In genomic region chr11:5877921-5878526, GRCm38 (mm10) we compare ENCODE assay signal across 8 mouse cellular contexts. TPM values are rescaled to one million over a fixed set of nuclear protein-coding genes. Genes with fewer than 3 reads are reported as not detected.
A peak's percentile ranks its signal among the peaks of the same experiment; 100 is the strongest.
DNase-seq lines count a peak whose midpoint lies in the region; ATAC-seq and TF ChIP-seq lines count a peak whose summit lies in the region.

Gene Pold2, minus strand, starts transcription at chr11:5878292.

- DNase-seq in ES-E14 (ENCODE audit: low read depth, low spot score): peak; percentile 99
- peak; percentile 97 for DNase-seq in cerebellum, adult 11-12 months
- DNase-seq in heart, postnatal 25 days (ENCODE audit: low spot score): peak; percentile 97
- DNase-seq in layer of hippocampus, adult 18-20 months (ENCODE audit: low spot score in 2 of 2): peak; percentile 96 to 98
- peak; percentile 93 for DNase-seq in lung, adult 2 months
- DNase-seq in thymus, adult 18-20 months: peak; percentile 97

- peak within 1 kb of the TSS; percentile 63 for H3K4me2 ChIP-seq in forebrain, embryonic 15.5 days (replicated peaks)

- no peak for TF ChIP-seq CTCF in lung, adult 2 months (IDR thresholded peaks at IDR 0.05; ENCODE audit: insufficient read depth, low read length)

- peak; percentile 99 for ATAC-seq in forebrain, embryonic 15.5 days (replicated peaks)
- ATAC-seq in neutrophil, adult 5-6 weeks (ENCODE audit: extremely low read depth, insufficient number of reproducible peaks, low FRiP score, poor library complexity, severe bottlenecking): peak; percentile 95

- in situ Hi-C loops in ES-E14 (cut with MboI; ENCODE audit: low sequenced_read_pairs in 2 of 2, unreplicated experiment in 2 of 2): no loop called here

- no peaks in the 10 kb centered on the region for H3K27me3 ChIP-seq in forebrain, embryonic 15.5 days

- H3K9ac ChIP-seq in ES-E14 (ENCODE audit: insufficient read depth, low read depth, low read length, poor library complexity, severe bottlenecking): peak within 1 kb of the TSS; percentile 91
- peak within 1 kb of the TSS; percentile 60 for H3K9ac ChIP-seq in forebrain, embryonic 15.5 days (replicated peaks)

- under 1% methylated on average over 52 of the region's 52 CpGs for WGBS in forebrain, embryonic 15.5 days
- WGBS in lung, adult 2 months: 0% methylated on average over 52 of the region's 52 CpGs

- peaks cover 32% of the 10 kb centered on the region for H3K36me3 ChIP-seq in ES-E14 (ENCODE audit: control insufficient read depth, insufficient read depth, low read length, poor library complexity, severe bottlenecking)
- peaks cover 10% of the 10 kb centered on the region; the same call in 1 of the 2 replicates for H3K36me3 ChIP-seq in forebrain, embryonic 15.5 days

- peaks cover 6 to 12% of the 10 kb centered on the region in 2 experiments; a peak in 2 of 4 replicates for H3K4me1 ChIP-seq in ES-E14 (ENCODE audit: control insufficient read depth in 2 of 2, insufficient read depth in 2 of 2, low read length in 2 of 2, poor library complexity in 1 of 2)
- peaks cover 25% of the 10 kb centered on the region for H3K4me1 ChIP-seq in forebrain, embryonic 15.5 days
- H3K4me1 ChIP-seq in lung, adult 2 months (ENCODE audit: control insufficient read depth, insufficient read depth, low read length): peaks cover 5% of the 10 kb centered on the region

- intact Hi-C loops in heart, postnatal 25 days (cut with DNase I): loop anchor here (5.0 kb wide), 1 partner anchor 41 kb away; the partner anchor contains the start of gene Polm

- peak within 1 kb of the TSS; percentile 59; the same call in 1 of the 2 replicates for H3K27ac ChIP-seq in ES-E14 (ENCODE audit: insufficient read depth, low read depth, low read length, poor library complexity, severe bottlenecking)
- peak within 1 kb of the TSS; percentile 85 for H3K27ac ChIP-seq in forebrain, embryonic 15.5 days (replicated peaks)

- peak within 1 kb of the TSS; percentile 85 to 87 for H3K4me3 ChIP-seq in ES-E14 (ENCODE audit: insufficient read depth in 1 of 2, low read depth in 1 of 2, low read length in 2 of 2, poor library complexity in 1 of 2, severe bottlenecking in 1 of 2)
- H3K4me3 ChIP-seq in forebrain, embryonic 15.5 days: peak within 1 kb of the TSS; percentile 78
- H3K4me3 ChIP-seq in lung, adult 2 months (replicated peaks; ENCODE audit: extremely low read depth, low read depth, low read length): peak within 1 kb of the TSS; percentile 86

- peak; percentile 80; the same call in 1 of the 2 replicates for TF ChIP-seq POLR2A in lung, adult 2 months (IDR thresholded peaks at IDR 0.05; ENCODE audit: borderline replicate concordance, extremely low read depth, low read depth, low read length)

- no peaks in the 10 kb centered on the region for H3K9me3 ChIP-seq in ES-E14 (ENCODE audit: control insufficient read depth, insufficient read depth, low read depth, low read length)
- no peaks in the 10 kb centered on the region for H3K9me3 ChIP-seq in forebrain, embryonic 15.5 days

TF ChIP-seq in ES-E14, 5 proteins besides CTCF, POLR2A, EP300 and RAD21:
- TF ChIP-seq MAFK (IDR thresholded peaks at IDR 0.05; ENCODE audit: insufficient read depth, low read depth, low read length) (peak; percentile 23; the same call in 1 of the 2 replicates), ZC3H11A (IDR thresholded peaks at IDR 0.05; ENCODE audit: borderline replicate concordance, low read depth, low read length) (no peak)
TF ChIP-seq in ES-E14: peak in this region for 1.

RNA-seq across cellular contexts. Expression of gene Pold2, which starts in this region (rescaled TPM):
- 103 and 126 TPM in 2 replicates for total RNA-seq in ES-E14 (2012; rRNA removed)
- 72.6 and 76.4 TPM in 2 replicates for polyA plus RNA-seq in forebrain, embryonic 15.5 days (2015; fragmentation: Nextera tagmentation; extraction: Ambion mirVana)
- total RNA-seq in heart, postnatal 25 days (2021): 10 to 100 TPM; 29.2 to 33.2 TPM
- 10 to 100 TPM; 25.9 to 26.6 TPM for total RNA-seq in layer of hippocampus, adult 18-20 months (2021)
- 80.3 and 102 TPM in 2 replicates for polyA plus RNA-seq in lung, adult 2 months (2012; rRNA removed)
- 6.3 and 9.8 TPM in 2 replicates for total RNA-seq in neutrophil, adult 5-6 weeks (2017)

Comparison
In these comparisons a context has a peak if more than half of its experiments do, and no peak if none do; other contexts are left out.
1. Peak in every context shown above with its lines: DNase-seq, ATAC-seq, H3K4me3 ChIP-seq and H3K27ac ChIP-seq.